Mouse (Mus musculus): Measurements from ENCODE around the gene Jak1. TPM values are rescaled to one million over a fixed set of nuclear protein-coding genes. Genes with fewer than 3 reads are reported as not detected.

Jak1 gene
- polyA plus RNA-seq, 2 experiments from 2014 or later = 332 to 339 TPM

DNA sequence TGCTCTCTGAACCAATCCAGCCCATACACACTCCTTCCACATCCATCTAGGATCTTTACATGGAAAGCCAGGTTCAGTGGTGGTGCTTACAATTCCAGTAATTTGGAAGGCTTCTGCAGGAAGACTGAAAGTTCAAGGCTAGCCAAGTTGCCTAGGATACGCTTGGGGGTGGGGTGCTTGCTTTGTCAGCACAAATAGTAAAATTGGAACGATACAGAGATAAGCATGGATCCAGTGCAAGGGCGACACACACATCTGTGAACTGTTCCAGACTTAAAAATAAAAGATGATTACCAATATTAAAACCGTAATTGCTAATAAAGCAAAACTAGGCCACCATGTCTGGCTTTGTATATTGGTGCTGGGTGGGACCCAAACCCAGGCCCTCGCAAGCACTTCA is 78.5 kb downstream of the Jak1 start:
- no peak for ATAC-seq

DNA sequence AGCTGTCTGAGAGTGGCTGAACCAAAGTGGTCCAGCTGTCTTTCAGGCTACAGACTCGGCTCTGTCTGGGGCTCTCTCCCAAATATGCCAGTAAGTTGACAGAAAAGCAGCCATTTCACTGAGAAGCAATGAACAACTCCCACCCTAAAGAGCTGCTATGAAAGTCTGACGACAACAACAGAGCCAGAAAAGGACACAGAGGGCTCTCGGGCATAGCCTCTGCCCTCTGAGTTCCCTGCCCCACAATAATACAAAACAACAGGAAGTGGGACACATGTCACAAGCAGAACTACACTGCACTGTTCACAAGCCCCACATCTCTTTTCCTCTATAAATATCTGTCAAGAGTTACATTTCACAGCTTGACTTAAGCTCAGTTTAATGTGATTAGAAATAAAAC is 79.9 kb downstream of the Jak1 start:
- ATAC-seq = peak; percentile 5

DNA sequence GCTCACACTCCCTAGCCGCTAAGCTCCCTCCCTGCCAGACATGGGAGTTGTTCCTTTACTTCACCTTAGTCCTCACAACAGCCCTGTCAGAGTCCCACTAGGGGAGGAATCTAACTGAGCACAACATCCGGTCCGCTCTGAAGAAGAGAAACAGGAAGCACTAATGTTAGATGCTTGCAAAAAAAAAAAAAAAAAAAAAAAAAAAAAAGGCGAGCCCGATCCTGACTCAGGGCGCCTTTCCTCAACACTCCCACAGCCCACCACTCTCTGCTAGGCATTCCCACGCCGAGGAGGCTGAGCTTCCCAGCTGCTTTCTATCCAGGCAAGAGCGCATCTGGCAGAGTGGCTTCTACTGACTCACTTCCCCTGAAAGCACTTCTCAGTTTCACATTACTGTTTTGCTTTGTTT is 82.5 kb downstream of the Jak1 start:
- peak; percentile 64 for ATAC-seq

DNA sequence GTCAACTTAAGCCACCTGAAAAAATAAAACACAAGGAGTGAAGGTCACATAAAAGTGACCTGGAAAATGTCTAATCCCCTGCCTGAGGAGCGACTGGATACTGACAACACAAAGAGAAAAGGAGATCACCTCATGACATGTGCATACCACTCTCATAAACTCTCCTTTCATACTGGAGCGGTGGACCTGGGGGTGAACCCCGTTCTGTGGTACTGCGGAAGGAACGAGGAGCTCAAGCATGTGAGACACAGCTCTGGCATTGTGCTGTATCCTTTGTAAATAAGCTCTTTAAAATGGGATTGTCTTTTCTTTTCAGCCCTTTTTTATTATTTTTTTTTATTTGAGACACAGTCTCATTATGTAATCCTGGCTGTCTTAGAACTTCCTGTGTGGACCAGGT is 84.4 kb downstream of the Jak1 start:
- no peak for ATAC-seq

DNA sequence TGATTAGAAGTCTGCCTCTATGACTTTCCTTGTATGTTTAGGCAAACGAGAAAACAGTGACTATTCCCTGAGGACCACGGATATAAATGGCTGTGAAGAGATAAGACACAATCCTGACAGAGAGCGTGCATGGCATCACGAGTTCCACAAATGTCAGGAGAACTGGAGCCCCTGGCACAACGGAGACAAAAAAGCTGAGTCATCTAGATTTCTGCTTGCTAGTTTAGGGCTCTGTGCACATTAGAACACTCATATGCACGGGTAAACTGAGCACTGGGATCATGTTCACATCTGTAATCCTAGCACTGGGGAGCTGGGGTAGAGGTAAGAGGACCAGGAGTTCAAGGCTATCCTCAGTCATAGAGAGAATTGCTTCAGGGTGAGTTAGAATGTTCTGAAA is 85.2 kb downstream of the Jak1 start:
- ATAC-seq = no peak

DNA sequence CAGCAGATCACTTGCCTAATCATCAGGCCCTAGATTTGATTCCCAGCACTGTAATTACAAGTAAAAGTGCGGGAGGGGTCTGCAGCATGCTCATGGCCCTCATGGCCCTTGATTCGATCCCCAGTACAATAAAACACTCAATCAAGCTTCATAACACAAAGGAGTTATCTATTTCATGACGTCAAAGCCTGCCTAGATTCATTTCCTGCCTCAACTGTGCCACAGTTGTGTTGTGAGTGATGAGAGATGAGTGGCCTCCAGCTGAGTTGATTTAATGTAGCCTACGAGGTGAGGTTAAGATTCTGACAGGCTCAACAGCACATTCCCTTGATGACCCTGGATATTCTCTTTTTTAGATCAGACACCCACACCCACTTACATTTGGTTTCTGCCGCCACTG is 86.0 kb downstream of the Jak1 start:
- ATAC-seq = no peak

DNA sequence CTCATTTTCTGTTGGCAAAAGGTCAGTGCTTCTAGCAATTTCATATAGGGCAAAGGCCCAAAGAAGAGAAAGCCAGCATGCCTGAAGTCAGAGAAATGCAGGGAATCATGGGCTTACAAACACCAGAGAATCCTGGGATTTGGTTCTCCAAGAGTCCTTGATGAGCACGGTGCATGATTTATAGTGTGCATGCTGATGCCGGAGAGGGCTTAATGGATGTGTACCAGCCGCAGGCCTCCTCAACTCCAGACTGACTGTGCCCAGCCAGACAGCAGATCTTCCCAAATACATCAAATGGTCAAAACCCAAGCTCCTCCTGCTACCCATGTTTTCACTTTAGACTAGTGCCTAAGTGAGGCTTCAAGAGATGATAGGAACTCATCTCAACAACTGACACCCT is 87.3 kb downstream of the Jak1 start:
- no peak for ATAC-seq

DNA sequence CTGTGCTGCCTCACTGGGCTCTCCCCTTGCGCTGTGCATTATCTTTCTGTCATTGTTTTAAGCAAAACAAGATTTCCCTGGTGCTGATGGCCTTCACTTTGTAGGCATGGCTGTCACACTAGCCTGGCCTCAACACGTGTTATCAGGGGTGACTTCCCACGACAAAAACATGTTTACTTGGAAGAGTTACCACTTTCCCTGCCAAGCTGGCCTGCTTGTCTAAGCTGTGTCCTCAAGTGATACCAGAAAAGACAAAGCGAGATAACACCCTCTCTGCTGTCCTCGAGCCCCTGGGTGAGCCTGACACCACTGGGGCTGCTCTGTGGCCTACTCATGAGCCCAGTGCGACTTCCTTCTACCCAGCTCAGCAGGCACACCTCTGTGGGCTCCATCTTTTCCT is 89.0 kb downstream of the Jak1 start:
- no peak for ATAC-seq

DNA sequence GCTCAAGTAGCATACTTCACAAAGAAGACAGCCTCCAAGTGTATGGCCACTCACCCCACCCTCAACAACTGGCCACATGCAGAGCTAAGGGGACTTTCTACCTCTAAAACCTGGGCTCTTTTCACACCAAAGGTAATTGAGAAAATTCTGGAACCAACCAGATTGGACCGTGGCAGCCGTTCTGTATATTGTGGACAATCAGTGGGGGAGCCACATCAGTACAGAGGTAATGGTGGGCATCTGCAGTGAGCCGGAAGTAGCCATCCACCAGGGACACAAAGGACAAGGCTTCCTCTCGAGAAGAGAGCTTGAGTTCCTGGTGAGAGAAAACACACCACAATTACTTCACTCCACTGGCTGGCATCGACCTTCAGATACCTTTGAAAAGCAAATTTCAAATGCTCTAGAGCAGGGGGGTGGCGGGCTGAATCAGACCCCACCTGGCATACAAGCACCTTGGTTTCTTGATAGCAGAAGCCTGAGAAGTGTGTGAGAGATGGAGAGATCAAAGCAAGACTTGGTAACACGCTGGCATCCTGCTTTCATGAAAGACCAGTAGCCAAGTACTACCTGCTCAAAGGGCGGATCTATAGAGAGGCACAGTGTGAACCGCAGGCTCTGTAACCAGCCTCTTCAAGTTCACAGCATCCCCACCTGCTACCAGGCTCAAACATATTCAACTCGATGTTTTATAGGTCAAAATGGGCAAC is 90.0 kb downstream of the Jak1 start:
- ATAC-seq = peak; percentile 68

DNA sequence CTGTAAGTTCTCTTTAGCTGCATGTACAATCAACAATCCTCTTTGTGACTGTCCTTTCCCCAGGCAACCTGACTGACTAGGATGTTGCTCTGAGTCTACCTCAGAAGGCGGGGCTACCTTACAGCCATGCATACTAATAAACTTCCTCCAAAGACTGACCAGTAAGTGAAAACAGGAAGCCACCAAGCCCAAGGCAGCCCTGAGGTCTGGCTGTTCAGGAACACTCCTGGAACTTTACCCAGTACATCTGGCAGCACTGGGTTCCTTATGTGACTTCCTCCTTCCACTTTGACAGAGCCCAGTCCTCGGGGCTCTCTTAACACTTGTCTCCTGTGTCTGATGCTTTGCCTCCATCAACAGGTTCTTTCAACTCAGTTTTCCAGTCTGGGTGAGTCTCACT is 92.3 kb downstream of the Jak1 start:
- ATAC-seq = no peak

DNA sequence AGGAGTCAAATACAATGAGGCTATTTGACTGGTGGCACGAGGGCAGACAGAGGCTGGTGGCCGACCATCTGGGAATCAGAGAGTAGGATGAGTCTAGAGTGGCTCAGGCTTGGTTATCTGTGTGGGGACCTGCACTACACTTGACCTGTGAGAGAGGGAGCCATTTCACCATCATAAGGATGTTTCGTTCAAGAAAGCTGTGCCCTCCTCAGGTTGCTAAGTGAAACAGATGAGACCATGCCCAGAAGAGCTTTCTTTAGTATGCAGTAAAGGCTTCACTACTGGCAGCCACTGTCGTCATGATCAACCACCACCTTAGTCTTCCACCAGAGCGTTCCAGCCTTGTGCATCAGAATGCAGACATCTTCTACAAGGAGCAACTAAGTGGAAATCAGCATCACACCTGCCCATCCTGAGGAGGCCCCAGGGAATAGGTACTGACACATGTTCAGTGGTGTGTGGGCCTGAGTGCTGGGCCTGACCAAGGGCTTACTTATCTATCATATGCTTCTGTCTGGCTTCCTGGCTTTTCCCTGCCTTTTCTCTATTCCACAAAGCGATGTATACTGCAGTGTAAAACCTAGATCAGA is 96.8 kb downstream of the Jak1 start:
- peak; percentile 67 for ATAC-seq

DNA sequence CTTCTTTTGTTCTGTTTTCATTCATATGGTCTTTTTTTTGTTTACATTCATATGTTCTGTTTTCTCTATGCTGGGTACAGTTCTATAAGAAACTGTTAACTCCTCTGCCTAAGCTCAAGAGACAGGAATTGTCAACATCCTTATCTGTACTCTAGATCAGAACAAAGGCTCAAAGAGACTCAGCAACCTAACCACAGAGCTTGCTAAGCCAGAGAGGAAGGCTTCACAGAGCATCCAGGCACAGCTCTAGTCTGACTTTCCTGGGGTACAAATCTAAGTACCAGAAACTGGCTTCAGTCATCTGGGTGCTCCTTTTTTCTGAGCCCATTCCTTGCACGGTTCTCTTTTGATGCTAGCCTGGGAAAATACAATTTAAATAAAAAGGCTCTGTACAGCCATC is 97.3 kb downstream of the Jak1 start:
- ATAC-seq = peak; percentile 92

DNA sequence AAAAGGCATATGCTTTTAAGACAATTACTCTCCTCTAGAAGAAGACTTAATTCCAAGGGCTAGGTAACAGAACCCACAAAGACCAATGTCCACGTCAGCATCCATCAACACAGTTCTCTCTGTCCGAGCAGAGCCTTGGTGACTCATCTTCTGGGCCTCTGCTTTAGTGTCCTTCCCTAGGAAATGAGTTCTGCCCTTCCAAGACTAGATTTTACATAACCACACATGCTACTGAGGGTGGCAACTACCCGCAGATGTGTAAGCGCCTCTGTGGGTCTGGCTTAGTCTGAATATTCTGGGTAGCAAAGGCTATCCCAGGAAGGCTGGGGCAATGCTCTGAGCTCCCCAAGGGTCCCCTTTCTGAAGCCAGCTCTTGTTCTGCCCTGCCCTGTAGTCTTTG is 99.3 kb downstream of the Jak1 start:
- ATAC-seq = no peak

DNA sequence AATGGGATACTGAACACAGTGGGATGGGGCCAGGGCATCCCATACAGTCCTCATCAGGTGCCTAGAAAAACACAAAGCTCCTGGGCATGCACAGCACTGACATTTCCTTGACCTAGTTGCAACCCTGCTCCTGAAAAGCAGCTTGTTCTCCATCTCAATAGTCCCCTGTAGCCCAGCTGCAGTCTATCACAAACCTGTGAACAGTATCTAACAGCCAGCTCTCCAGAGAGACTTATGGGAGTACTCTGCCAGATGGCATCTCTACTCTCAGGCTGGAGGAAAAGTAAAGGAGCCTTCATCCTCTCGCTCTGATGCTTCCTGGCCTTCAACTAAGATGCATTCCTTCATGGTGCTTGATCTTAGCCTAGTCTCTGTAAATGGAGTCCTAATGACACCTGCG is 100.4 kb downstream of the Jak1 start:
- no peak for ATAC-seq

DNA sequence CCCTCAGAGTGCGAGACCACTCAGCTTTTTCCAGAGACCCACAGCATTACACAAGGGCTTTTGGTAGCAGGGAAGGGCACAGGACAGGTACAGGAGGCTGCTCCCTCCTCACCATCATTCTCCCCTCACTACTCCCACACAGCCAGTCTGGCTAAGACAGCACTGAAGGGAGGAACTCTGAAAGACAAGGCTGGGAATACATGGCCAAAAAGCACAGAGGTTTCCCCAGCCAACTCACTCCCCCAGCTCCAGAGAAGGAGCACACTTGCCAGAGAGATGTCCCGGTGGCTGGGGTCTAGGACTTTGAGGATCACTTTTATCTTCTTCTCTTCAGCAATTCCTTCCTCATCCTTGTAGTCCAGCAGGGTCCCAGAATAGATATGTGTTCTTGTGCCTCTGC is 100.9 kb downstream of the Jak1 start:
- ATAC-seq = no peak

DNA sequence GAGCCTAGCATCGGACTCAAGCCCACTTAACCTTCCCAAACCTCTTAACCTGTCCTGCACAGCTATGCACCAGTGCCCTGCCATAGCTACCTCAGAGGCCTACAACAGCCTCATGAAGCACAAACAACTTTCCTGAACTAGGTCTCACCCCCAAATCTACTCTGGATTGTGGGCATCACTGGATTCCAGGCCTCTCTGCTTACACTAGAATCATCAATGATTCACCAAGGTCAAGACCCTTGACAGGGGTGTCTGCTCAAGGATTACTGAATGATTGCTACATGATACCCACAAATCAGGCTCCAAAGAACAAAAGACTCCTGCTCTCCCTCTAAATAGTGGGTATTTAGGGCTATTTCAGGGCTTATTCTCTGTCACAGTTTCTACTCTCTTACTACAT is 104.3 kb downstream of the Jak1 start:
- ATAC-seq = no peak

DNA sequence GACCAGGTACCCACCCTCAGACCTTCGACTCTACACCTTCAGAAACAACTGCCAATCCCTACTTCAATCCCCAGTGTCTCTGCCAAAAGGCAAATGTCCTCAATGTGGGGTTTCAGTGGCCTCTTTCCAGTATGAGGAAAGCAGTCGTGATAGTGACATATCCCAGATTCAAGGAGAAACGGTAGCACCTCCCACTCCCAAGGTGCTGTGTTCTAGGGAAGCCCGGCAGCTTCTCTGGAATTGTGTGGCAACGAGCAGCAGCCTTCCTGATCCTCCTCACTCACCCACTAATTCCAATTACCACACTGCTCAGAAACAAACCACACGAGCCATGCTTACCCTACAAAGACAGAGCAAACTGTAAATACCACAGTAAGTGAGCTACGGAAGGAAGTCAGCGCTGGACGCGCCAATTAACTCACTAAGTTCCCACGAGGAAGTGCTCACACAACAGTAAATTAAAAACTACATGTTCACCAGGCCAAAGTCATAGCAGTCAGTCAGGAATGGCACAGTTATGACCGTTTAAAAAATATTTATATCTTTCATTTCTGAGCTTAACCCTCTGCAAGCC is 105.8 kb downstream of the Jak1 start:
- no peak for ATAC-seq

DNA sequence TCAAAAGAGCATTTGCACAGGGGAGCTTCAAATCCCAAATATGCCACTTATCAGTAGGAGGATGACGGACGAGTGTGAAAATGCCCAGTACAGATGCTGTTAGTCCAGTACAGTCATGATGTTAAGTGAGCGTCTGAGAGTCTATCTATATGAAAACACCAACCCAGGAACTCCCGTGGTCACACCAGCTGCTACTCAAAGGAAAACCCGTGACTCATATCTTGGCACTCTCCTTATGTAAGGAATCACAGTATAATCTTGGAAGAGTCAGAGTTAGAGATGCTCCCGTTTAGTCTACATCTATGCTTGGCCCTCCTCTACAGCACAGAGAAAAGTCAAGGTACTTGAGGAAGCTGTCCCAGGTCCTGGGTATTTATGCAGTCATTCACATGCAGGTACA is 106.8 kb downstream of the Jak1 start:
- ATAC-seq = no peak

DNA sequence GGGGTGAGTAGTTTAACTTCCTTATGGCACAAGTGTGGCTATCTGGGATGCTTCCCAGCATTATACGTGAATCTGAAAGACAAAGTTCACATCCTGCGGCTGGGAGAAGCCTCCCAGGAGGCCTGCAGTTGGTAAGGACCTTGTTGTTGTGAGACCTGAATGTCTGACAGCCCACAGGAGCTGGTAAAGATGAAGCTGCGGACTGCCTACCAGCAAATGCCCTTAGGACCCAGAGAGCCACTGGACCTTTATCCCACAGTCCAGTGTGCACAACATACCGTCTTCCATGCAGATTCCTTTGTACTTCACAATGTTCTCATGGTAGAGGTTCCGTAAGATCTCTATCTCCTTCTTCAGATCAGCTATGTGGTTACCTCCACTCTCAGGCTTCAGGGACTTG is 107.6 kb downstream of the Jak1 start:
- ATAC-seq = no peak

DNA sequence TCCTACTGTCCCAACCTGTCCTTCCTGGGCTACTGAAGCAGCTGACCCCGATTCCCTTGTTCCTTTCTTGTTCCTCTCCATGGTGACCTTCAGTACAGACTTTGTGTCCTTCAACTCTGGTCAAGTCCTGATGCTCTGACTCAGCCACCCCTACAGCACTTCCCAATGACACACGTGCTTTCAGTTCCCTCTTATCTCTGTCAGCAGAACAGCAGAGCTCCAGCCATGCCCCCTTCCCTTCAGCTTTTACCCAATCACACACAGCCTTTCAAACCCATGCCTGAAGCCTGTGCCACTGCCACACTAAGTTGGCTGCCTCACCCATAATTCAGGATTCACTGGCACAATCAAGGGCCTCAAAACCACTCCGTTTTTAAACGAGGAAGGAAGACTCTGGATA is 109.5 kb downstream of the Jak1 start:
- ATAC-seq = no peak

DNA sequence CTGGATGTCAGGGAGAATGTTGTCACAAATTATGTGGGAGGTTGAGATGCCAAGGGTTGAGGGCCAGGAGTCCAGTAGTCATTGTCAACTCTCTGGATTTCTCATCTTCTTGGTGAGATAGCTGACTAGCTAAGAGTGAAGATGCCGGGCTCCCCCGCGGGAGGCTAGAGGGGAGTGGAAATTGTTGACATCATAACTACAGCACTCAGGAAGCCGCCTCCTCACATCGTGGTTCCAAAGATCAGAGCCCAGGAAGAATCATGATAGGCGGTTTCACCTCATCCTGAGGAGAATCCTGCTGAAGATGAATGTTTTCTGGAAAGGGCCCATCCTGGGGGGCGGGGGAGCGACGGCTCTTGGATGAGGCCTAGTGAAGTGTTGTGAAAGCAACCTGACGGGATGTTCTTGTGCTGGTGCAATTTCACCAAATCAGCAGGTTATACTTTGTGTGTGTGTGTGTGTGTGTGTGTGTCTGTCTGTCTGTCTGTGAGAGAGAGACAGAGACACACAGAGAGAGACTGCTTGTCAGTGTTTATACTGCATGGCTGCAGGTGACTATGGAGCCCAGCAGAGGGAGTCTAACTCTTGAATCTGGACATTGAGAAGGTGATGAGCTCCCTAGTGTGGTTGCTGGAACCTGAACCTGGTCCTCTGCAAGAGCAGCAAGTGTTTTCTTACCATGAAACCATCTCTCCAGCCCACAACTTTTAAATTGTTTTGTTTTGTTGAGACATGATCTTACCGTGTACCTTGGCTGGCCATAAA is 118.0 kb downstream of the Jak1 start:
- ATAC-seq = peak; percentile 24

DNA sequence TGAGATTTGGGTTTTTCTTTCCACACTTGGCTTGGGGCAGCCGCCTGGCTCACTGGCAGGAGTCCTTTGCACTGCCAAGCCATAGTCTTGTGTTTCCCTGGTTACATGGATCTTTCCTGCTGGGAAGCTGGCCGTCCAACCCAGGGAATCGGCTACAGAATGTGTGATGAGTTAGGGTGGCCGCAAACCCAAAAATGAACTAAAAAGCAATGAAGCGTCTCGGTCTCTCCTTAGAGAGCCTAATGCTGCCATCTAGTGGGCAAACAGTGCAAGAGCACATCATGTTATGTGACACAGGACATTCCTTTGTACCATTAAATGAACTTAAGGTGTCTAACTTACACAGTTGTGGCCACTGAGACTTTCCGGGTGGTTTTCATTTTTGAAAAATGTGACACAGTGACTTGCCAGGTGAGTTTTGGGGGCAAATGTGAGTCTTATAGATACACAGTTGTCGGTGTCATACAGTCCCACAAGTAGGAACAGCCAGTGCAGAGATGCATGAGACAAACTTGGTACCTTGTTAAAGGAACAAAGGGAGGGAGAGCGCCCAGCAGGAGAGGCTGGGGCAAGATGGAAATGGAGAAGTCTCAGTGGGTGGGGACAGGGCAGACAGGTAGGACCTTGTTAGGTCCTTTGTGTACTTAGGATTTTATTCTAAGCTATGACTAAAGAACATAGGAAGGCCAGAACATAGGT is 118.9 kb downstream of the Jak1 start:
- peak; percentile 59 for ATAC-seq

DNA sequence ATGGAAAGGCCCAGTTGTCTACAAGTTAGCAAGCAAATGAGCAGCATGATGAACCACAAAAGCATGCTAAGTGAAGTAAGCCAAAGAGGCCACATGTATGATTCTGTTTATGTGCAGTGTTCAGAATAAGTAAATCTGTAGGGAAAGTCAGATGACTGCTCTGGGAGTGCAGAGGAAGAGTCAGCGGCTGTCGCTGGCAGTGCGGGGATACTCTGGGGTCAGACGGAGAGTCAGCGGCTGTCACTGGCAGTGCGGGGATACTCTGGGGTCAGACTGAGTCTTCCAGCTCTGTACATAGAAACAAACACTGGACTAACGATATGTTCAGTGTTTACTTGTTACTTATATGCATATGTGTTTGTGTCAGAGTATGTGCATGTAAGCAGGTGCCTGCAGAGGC is 120.3 kb downstream of the Jak1 start:
- no peak for ATAC-seq

Data from activated CD4-positive, CD25-positive, alpha-beta regulatory T cell, adult 4 months (primary cell).